Mouse (Mus musculus) ovary, postnatal 10 days (tissue): ENCODE results near the gene Calr.

Experiments
- DNase-seq: peaks from one replicate; pipeline ENCODE4 v3.0.0; 2022; ENCODE audit warnings: low spot score

The Calr gene

DNA sequence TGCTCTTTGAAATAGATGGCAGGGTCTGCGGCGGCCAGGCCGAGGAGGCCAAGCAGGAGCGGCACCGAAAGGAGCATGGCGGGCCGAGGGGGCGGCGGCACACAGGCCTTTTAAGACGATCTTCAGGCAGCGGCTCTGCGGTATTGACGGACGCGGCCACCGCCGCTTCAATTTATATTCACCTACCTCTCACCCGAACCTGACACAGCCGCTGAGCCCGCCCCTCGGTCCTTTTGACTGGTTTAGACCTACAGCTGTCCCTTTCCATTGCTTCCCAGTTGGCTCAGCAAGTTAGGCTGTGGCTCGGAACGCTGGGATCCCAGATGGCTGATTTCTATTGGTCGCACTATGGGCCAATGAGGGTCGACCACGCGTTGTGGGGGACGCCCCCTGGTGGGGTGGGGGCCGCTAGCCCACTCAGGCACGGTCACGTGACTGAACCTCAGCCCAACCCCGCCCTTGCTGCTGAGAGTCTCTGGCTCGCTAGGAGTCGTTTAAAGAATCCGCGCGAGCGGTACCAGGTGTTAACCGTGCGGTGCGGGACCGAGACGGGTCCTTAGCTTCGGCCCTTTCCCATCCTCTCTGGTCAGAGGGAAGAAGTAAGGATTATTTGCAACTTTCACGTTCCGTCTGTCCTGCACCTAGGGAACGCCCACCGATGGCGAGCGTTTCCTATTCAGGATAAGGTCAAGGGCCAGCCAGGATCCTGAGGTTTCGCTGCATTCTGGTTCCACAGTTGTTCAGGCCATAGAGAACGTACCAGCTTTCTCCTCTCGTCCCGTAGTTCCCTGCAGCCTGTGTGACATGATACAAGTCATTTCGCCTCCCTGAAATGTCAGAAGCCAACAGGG lies at the start of gene Calr:
TSS of gene Calr (minus strand) at position 213 of the 851 bp plus-strand sequence.
- peak; percentile 97 for DNase-seq

DNA sequence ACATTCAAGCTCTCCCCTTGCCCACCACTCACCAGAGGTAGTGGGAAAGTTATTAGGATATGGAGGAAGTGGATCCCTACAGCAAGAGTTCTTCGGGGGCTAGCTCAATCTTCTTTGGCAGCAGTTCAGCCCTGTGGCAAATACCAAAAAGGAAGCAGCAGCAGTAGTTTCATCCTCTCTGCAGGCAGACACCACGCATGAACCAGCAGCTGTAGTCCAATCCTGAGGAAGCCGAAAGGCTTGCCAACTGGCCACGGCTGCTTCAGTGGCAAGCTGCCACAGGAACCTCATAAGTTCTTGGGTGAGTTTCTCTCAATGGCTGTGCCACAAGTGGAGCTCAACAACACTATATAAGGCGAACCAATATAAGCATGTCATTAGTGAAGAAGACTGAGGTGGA lies 49.2 kb upstream of the Calr start:
- no peak for DNase-seq

DNA sequence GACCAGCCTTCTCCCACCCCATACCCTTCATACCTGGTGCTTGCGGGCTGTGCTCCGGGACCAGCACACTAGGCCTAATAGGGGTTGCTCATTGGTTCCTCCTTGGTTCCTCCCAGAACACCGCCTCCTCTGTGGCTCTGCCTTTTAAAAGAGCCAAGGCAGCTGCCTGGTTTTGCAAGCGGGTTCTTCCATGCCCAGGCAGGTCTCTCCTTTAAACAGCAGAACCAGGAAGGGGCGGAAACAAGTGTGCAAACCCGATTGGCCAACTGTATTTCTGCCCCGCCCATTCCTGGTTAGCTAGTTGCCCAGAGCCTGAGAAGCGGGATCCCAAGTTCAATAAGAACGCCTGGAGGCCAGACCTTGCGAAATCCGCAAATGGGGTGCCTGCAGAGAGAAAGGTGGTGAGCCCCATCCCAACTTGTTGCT lies 47.0 kb upstream of the Calr start, which contains the start of gene Gcdh:
TSS of gene Gcdh (minus strand) at position 213 of the 426 bp plus-strand sequence.
- peak; percentile 67 for DNase-seq

DNA sequence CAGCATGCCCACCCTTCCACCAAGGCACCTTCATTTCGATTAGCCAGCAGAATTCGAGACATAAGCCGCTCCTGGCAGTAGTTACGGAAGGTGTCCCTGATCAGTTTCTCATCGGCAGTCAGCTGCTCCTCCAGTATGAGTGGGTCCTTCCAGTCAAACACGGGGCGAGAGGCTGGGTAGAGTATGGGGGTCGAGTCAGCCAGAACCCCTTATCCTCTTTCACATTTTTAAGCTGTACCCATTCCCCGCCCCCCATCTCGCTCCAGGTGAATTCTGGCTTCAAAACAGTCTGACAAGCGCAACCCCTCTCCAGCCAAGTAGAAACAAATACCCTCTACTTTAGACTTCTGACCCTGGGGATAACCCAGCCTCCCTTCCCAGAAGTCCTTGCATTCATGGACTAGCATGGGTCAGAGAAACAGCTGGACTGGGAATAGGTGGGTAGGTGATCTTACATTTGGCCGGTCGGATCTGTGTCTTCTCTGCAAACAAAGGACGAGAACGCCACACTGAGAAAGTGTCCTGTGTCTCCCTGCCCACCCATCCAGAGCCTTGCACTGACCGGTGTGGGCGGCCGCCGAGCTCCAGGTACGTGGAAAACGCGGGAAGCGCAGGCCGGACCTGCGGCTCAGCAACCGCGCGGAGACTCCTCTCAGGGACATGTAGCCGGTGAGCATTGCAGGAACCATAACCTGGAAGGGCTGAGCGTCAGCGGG lies 46.4 kb upstream of the Calr start:
- DNase-seq = no peak

DNA sequence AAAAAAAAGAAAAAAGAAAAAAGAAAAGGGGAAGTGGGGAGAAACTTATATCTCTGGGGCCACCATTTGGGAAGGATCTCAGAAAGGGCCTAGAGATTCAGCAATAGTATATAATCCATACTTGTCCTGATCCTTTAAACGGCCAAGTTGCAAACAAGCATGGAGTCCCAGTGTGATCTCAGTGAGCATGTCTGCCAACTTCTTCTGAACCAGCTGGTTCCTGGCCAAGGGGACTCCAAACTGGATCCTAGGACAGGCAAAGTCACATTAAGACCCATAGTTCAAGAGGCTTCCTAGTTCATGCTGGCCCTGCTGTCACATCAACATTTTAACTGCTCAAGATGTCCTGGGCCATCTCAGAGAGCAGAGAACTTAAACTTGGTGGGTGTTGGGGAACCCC lies 42.4 kb upstream of the Calr start:
- no peak for DNase-seq

DNA sequence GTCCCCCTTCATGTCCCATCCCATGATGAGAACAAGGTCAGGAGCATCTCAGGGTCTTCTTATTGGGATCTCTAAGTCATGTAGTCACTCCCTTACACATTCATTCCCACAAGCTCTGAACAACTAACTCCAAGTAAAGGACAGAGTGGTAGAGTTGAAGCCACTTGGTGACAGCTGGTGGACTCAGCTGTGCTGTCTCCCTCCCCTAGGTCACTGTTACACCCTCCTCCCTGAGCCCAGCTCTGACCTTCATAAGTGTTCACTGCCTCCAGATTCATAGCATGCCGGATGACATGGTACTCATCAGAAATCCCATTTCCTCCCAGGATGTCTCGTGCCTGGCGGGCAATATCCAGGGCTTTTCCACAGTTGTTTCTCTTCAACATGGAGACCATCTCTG lies 41.5 kb upstream of the Calr start:
- DNase-seq = no peak

DNA sequence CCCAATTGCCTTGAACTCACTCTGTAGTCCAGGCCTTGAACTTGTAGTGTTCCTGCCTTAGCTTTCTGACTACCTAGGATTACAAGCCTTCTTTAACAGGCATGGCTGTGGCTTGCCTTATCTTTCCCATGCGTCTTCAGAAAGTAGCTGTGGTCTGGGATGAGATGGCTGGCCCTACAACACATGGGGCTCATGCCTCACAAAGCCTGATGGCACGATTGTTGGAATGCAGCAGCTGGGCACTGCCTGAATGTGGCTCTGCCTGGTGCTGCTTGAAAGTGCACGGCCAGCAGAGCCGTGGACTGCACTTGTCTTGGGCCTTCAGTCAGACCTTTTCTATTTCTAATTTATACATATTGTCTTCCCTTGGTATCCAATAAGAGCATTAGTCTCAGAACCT lies 38.0 kb upstream of the Calr start:
- DNase-seq = no peak

DNA sequence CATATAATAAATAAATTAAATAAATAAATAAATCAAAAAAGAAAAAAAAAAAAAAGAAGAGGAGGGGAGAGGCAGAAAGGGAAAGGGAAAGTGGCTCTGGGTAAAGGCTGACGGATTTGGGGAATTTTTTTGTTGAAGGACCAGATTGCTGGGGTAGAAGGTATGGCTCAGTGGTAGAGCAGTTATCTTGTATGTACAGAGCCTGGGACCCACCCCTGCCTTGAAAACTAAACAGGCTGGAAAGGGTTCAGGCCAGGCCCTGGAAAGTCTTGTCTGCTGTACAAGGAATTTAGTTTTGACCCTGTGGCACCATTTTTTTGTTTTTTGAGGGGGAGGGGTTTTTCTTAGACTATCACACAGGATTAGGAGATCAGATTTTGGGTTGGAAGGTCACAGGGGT lies 32.2 kb upstream of the Calr start:
- no peak for DNase-seq

DNA sequence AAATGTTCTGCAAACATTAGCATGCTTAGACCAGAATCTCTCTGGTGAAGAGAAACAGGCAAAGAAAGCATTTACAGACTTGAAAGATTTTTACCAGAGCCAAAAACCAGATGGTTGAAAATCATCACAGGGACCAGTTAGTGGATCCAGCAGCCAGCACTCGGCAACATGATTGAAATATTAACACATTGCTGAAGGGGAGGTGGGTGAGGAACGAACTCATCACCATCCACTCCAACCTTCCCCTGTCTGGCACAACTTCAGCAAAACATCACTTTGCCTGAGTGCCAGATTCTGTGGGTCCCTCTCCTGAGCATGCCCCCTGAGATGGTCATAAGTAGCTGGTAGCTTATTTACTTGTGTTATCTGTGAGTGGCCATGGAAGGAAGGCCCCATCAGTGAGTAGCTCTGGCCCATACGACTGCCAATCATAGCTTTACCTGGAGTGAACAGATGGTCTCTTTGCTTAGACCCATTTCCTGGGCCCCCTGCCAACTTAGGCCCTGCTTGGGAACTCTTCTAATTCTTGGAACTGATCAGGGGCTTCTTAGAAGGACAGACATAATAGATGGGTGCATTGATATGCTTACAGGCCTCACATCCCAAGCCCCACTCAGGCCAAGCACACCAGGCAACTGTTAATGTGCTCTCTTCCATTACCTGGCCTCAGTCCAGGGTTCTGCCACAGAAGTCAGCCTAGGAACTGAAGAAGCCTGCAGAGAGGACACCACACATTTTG lies 30.7 kb upstream of the Calr start:
- no peak for DNase-seq

DNA sequence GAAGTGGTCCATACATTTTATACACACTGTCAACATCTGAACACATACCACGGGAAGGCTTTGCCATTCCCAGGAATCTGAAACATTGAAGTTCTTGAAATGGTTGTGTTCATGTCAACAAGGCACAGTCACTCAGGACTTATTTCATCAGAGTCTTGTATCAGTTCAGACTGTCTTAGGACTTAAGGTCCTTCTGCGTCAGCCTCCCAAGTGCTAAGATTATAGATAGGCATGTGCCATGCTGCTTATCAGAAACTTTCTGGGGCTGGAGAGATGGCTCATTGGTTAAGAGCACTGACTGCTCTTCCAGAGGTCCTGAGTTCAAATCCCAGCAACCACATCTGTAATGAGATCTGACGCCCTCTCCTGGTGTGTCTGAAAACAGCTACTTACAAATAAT lies 27.6 kb upstream of the Calr start:
- DNase-seq = no peak

DNA sequence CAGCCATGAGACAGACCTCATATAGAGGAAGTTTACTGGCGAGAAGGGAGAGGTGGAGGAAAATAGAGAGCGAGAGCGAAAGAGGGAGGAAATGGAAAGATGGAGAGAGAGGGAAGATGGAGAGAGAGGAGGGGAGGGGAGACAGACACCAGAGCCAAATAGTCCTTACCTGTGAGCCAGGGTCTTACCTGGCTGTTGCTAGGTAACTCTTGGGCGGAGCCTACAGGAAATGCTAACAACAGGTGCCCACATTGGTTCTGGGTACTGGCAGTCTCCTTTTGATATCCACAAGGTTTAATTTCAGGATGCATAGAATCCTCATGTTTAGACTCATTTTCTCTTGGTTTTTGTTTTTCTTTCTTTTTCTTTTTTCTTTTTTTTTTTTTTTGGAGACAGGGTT lies 26.3 kb upstream of the Calr start:
- DNase-seq = no peak

DNA sequence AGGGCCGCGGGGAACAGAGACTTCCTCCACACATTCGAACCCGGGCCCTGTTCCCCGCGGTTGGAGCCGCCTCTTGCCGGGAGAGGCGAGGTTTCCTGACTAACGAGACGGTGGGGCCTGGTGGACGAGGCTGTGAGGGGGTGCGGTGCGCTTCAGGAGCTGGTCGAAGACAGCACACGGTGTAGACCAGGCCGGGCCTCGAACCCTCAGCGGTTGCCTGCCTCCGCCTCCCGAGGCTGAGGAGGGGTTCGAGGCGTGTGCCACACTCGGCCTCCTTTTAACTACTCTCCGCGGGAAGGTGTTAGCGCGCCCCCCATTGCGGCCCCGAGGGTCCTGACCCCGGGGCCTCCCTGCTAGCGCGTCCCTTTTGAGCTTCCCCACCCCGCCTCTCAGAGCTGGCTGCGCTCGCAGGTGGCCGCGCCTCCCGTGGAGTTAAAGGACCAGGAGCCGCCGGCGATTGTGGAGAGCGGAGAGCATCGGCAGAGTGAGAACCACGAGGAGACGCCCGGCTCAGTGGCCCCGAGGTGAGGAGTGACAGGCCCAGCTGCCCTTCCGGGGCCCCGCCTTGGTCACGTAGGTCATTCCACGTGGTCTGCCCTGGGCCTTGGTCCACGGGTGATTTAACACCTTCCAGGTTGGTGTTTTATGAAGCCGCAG lies 25.7 kb upstream of the Calr start:
- no peak for DNase-seq

DNA sequence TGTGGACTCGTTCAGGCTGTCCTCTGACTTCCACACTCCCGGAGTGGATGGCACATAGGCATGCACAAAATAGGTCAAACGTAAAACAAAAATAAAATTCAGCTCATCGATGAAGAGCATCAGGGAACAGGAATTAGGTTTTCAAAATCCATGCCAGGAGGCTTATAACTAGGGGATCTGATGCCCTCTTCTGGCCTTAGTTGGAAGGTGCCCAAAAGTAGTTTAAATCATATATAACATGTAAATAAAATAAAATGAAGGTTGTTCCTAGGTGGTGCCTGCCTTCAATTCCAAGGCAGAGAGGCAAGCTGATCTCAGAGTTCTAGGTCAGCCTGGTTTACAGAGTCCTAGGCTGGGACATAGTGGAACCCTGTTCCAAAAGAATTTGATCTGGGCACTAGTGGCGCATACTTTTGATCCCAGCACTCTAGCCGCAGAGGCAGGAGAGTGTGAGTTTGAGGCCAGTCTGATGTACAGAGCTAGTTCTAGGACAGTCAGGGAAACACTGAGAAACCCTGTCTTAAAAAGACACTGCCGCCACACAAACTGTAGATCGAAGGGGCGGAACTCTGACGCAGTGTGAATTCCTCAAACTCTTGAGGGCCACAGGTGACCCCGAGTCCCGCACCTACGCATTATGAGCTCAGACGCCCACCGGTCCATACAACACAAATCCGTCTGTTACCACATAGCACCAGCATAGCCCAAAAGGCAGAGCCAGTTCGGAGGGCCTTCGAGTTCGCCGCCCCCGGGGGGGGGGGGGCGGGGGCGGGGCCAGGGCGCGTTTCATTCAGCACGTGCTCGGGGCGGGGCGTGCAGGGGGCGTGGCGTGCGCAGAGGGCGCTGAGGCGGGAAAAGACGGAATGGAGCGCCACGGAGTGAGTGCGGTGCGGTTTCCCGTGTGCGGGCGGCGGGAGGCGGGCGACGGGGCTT lies 24.9 kb upstream of the Calr start, which contains the start of gene Syce2:
TSS of gene Syce2 (plus strand) at position 736 of the 933 bp plus-strand sequence.
- peak; percentile 46 for DNase-seq

DNA sequence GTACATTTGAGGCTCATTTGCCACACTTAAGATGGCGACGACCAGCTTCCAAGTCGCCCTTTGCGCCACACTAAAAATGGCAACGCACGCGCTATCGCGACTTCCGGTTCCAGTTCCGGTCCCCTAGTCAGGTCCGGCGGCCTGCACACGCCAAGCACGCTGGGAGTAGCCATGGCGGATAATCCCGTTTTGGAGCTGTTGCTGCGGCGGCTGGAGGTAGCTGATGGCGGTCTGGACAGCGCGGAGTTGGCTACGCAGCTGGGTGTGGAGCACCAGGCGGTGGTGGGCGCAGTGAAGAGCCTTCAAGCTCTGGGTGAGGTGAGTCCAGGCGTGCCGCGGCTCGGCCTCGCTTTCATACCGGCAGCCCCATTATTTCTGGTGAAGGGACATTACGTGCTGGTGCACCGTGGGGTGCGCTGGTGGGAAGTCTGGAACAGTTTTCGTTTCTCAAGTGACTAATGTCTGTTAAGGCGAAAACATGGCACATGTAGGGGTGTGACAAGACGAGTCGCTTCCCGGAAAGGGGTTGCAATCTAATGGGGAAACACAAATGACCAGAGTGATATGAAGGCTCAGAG lies 10.2 kb upstream of the Calr start, which contains the start of gene Farsa:
TSS of gene Farsa (plus strand) at position 126 of the 578 bp plus-strand sequence.
- peak; percentile 82 for DNase-seq

DNA sequence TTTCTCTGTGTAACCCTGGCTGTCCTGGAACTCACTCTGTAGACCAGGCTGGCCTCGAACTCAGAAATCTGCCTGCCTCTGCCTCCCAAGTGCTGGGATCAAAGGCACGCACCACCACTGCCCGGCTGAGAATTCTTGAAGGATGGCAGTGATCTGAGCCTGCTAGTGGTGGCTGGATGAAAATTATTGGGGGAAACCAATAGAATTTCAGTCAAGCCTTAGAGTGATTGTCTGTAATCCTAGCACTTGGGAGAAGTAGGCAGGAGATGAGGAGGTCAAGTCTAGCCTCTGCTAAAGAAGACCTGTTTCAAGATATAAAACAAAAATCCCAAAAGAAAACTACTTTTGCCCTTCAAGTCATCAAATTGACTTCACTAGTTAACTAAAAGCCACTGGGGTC lies 9.7 kb upstream of the Calr start:
- no peak for DNase-seq

DNA sequence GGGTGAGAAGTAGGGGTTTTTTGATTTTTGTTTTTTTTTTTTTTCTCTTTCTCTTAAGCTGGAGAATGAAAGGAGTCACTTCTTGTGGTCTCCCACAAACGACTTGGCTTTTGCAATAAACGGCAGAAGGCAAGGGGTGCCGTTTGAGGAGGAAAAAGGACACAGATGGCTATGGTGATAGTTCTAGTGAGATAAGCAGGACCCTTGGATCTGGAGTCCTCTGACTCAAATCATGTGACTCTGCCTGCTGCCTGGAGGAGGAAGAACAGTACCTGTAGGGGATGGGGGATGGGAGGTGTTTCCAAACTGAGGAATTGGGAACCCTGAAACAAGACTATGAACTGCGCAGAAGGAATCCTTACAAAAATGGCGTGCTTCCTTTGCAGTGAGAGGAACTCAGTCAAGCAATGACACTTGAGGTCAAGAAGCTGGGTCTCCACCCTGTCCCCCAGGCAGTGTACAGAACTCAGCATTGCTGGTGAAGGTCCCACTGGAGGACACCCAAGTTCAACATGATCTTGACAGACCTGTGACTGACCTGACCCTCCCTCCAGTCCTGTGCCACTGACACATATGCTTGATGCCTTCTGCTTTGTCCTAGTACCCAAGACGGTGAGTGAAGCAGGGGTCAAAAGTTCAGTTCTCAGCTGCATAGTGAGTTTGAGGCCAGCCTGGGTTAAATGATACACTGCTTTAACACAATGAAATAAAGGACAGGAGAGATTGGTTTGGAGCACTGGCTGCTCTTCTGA lies 1.1 kb upstream of the Calr start:
- no peak for DNase-seq

DNA sequence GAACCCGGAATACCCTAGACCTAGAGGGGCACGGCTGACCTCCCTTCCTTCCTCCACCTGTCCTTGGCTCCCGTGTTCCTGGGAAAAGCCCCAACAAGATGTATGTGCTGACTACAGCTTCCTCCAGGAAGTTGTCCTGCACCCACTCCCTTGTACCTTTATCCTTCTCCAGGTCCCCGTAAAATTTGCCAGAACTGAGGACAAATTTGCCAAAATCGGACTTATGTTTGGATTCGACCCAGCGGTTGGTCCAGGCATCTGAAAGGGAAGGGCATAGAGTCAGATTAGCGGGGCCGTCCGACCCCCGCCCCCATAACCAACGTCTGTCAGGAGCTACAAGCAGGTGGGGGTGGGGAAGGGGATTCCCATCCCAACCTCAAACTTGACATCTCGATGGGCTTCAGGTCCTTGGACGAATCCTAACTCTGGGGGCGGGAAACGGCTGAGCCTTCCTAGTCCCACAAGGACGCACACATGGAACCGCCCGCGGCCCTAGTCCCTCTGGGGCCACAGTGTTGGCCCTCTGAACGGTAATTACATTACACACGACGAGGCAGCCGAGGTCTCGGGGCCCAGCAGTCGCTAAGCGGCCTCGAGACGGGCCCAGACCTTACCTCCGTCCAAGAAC lies 526 bp downstream of the Calr start:
- DNase-seq = no peak

DNA sequence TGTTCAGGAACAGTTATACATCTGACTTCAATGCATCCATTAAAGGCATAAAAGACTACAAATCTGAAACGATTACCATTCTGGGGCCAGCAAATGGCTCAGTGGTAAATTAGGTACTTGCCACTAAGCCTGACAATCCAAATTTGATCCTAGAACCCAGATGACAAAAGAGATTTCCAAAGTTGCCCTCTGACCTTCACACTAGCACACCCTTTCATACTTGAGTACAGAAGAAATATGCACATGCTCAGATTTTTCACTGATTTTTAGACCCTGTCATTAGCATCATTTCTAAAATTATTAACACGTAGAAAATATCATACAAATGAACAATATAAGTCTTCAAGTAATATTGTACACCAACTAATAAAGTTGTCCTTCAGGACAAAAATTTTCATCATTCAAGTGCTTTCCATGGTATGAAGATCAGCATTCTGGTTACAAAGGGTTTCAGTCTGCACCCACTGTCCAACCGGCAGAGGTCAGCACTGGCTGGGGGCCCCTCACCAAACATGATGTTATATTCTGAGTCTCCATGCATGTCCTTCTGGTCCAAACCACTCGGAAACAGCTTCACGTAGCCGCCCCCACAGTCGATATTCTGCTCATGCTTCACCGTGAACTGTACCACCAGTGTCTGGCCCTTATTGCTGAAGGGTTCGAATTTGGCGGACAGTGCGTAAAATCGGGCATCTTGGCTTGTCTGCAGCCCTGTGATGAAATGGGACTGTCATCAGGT lies 1.2 kb downstream of the Calr start:
- no peak for DNase-seq
